Mouse (Mus musculus): ENCODE measurements around the gene Fmo2. TPM values are rescaled to one million over a fixed set of nuclear protein-coding genes. Genes with fewer than 3 reads are reported as not detected.

Fmo2 gene
- polyA plus RNA-seq, 1 experiment from 2014 or later: 0.14 TPM

- no peaks in the 10 kb centered on the region for H3K36me3 ChIP-seq
- no peak for ATAC-seq (replicated peaks)
- H3K27me3 ChIP-seq: no peaks in the 10 kb centered on the region
- H3K27ac ChIP-seq (replicated peaks): no peak overlapping the region
- H3K9ac ChIP-seq (replicated peaks): no peak overlapping the region
- no peak overlapping the region for H3K4me2 ChIP-seq (replicated peaks)
- H3K9me3 ChIP-seq: no peaks in the 10 kb centered on the region
- 79% methylated on average over 4 of the region's 4 CpGs for WGBS
- H3K4me3 ChIP-seq: no peak overlapping the region
- H3K4me1 ChIP-seq: no peaks in the 10 kb centered on the region
Observed at GRCm38 (mm10) chr1:162882681-162883080, 15.8 kb downstream of the Fmo2 start.

- Histone ChIP-seq H3K9ac (replicated peaks) (no peak overlapping the region), H3K4me1 (no peaks in the 10 kb centered on the region), H3K27me3 (no peaks in the 10 kb centered on the region), H3K4me2 (replicated peaks) (no peak overlapping the region), H3K4me3 (no peak overlapping the region), H3K36me3 (no peaks in the 10 kb centered on the region), H3K27ac (replicated peaks) (no peak overlapping the region), H3K9me3 (no peaks in the 10 kb centered on the region)
- ATAC-seq (replicated peaks): no peak
- WGBS: 60% methylated on average over 11 of the region's 11 CpGs
Observed at GRCm38 (mm10) chr1:162879595-162880369, 18.7 kb downstream of the Fmo2 start.

GRCm38 (mm10) chr1:162875091-162875490, 23.4 kb downstream of the Fmo2 start:
- H3K36me3 ChIP-seq: no peaks in the 10 kb centered on the region
- H3K4me2 ChIP-seq (replicated peaks): no peak overlapping the region
- no peak overlapping the region for H3K4me3 ChIP-seq
- no peaks in the 10 kb centered on the region for H3K27me3 ChIP-seq
- no peak overlapping the region for H3K27ac ChIP-seq (replicated peaks)
- ATAC-seq (replicated peaks): no peak
- no peaks in the 10 kb centered on the region for H3K9me3 ChIP-seq
- 77% methylated on average over 3 of the region's 3 CpGs for whole genome bisulfite sequencing
- H3K9ac ChIP-seq (replicated peaks): no peak overlapping the region
- H3K4me1 ChIP-seq: no peaks in the 10 kb centered on the region

- Histone ChIP-seq H3K36me3 (no peaks in the 10 kb centered on the region), H3K9me3 (no peaks in the 10 kb centered on the region), H3K27ac (replicated peaks) (no peak overlapping the region), H3K27me3 (no peaks in the 10 kb centered on the region), H3K4me1 (no peaks in the 10 kb centered on the region), H3K4me2 (replicated peaks) (no peak overlapping the region), H3K9ac (replicated peaks) (no peak overlapping the region), H3K4me3 (no peak overlapping the region)
- 67% methylated on average over 9 of the region's 9 CpGs for WGBS
- no peak for ATAC-seq (replicated peaks)
Observed at GRCm38 (mm10) chr1:162871701-162872311, 26.7 kb downstream of the Fmo2 start.

GRCm38 (mm10) chr1:162870978-162871377, 27.5 kb downstream of the Fmo2 start:
- H3K9me3 ChIP-seq: no peaks in the 10 kb centered on the region
- no peak overlapping the region for H3K9ac ChIP-seq (replicated peaks)
- H3K27ac ChIP-seq (replicated peaks): no peak overlapping the region
- ATAC-seq (replicated peaks): no peak
- H3K4me2 ChIP-seq (replicated peaks): no peak overlapping the region
- no peaks in the 10 kb centered on the region for H3K27me3 ChIP-seq
- H3K4me3 ChIP-seq: no peak overlapping the region
- 84% methylated on average over 7 of the region's 7 CpGs for WGBS
- H3K36me3 ChIP-seq: no peaks in the 10 kb centered on the region
- H3K4me1 ChIP-seq: no peaks in the 10 kb centered on the region

- Histone ChIP-seq H3K9ac (replicated peaks) (no peak overlapping the region), H3K27me3 (no peaks in the 10 kb centered on the region), H3K9me3 (no peaks in the 10 kb centered on the region), H3K4me1 (no peaks in the 10 kb centered on the region), H3K27ac (replicated peaks) (no peak overlapping the region), H3K36me3 (no peaks in the 10 kb centered on the region), H3K4me3 (no peak overlapping the region), H3K4me2 (replicated peaks) (no peak overlapping the region)
- ATAC-seq (replicated peaks): no peak
- WGBS: 79% methylated on average over 4 of the region's 4 CpGs
Observed at GRCm38 (mm10) chr1:162867396-162867795, 31.1 kb downstream of the Fmo2 start.

- Histone ChIP-seq H3K27me3 (no peaks in the 10 kb centered on the region), H3K4me2 (replicated peaks) (no peak within 1 kb of the TSS), H3K4me3 (no peak within 1 kb of the TSS), H3K9ac (replicated peaks) (no peak within 1 kb of the TSS), H3K4me1 (no peaks in the 10 kb centered on the region), H3K9me3 (no peaks in the 10 kb centered on the region), H3K36me3 (no peaks in the 10 kb centered on the region), H3K27ac (replicated peaks) (no peak within 1 kb of the TSS)
- no peak for ATAC-seq (replicated peaks)
- 71% methylated on average over 7 of the region's 7 CpGs for WGBS
Observed at GRCm38 (mm10) chr1:162866280-162866681, 32.2 kb downstream of the Fmo2 start, which contains the start of gene Fmo1. Gene Fmo1 (minus strand): TSS chr1:162866610.

GRCm38 (mm10) chr1:162865493-162865830, 33.1 kb downstream of the Fmo2 start:
- Histone ChIP-seq H3K27me3 (no peaks in the 10 kb centered on the region), H3K4me3 (no peak overlapping the region), H3K36me3 (no peaks in the 10 kb centered on the region), H3K4me1 (no peaks in the 10 kb centered on the region), H3K4me2 (replicated peaks) (no peak overlapping the region), H3K9me3 (no peaks in the 10 kb centered on the region), H3K27ac (replicated peaks) (no peak overlapping the region), H3K9ac (replicated peaks) (no peak overlapping the region)
- 52% methylated on average over 3 of the region's 3 CpGs for WGBS
- ATAC-seq (replicated peaks): no peak

GRCm38 (mm10) chr1:162864816-162865492, 33.6 kb downstream of the Fmo2 start:
- H3K9me3 ChIP-seq: no peaks in the 10 kb centered on the region
- no peak overlapping the region for H3K27ac ChIP-seq (replicated peaks)
- 88% methylated on average over 8 of the region's 8 CpGs for WGBS
- ATAC-seq (replicated peaks): no peak
- H3K27me3 ChIP-seq: no peaks in the 10 kb centered on the region
- no peak overlapping the region for H3K4me2 ChIP-seq (replicated peaks)
- no peak overlapping the region for H3K4me3 ChIP-seq
- no peaks in the 10 kb centered on the region for H3K36me3 ChIP-seq
- no peaks in the 10 kb centered on the region for H3K4me1 ChIP-seq
- no peak overlapping the region for H3K9ac ChIP-seq (replicated peaks)

GRCm38 (mm10) chr1:162864279-162864678, 34.2 kb downstream of the Fmo2 start:
- Histone ChIP-seq H3K9me3 (no peaks in the 10 kb centered on the region), H3K36me3 (no peaks in the 10 kb centered on the region), H3K4me2 (replicated peaks) (no peak overlapping the region), H3K27ac (replicated peaks) (no peak overlapping the region), H3K27me3 (no peaks in the 10 kb centered on the region), H3K4me3 (no peak overlapping the region), H3K9ac (replicated peaks) (no peak overlapping the region), H3K4me1 (peaks cover 5% of the 10 kb centered on the region; the same call in 1 of the 2 replicates)
- WGBS: 92% methylated on average over 5 of the region's 5 CpGs
- ATAC-seq (replicated peaks): no peak

- Histone ChIP-seq H3K4me1 (peaks cover 8% of the 10 kb centered on the region; the same call in 1 of the 2 replicates), H3K4me3 (no peak overlapping the region), H3K9me3 (no peaks in the 10 kb centered on the region), H3K27me3 (no peaks in the 10 kb centered on the region), H3K27ac (replicated peaks) (no peak overlapping the region), H3K9ac (replicated peaks) (no peak overlapping the region), H3K36me3 (no peaks in the 10 kb centered on the region), H3K4me2 (replicated peaks) (no peak overlapping the region)
- no peak for ATAC-seq (replicated peaks)
- 94% methylated on average over 3 of the region's 3 CpGs for WGBS
Observed at GRCm38 (mm10) chr1:162863579-162863978, 34.9 kb downstream of the Fmo2 start.

- Histone ChIP-seq H3K36me3 (no peaks in the 10 kb centered on the region), H3K9me3 (no peaks in the 10 kb centered on the region), H3K4me2 (replicated peaks) (no peak overlapping the region), H3K27ac (replicated peaks) (no peak overlapping the region), H3K9ac (replicated peaks) (no peak overlapping the region), H3K4me1 (peaks cover 12% of the 10 kb centered on the region; the same call in 1 of the 2 replicates), H3K27me3 (no peaks in the 10 kb centered on the region), H3K4me3 (no peak overlapping the region)
- 40% methylated on average over 1 of the region's 1 CpGs for WGBS
- no peak for ATAC-seq (replicated peaks)
Observed at GRCm38 (mm10) chr1:162862328-162862727, 36.2 kb downstream of the Fmo2 start.

Measured in forebrain, embryonic 15.5 days (tissue).